In the genomic region with DNA sequence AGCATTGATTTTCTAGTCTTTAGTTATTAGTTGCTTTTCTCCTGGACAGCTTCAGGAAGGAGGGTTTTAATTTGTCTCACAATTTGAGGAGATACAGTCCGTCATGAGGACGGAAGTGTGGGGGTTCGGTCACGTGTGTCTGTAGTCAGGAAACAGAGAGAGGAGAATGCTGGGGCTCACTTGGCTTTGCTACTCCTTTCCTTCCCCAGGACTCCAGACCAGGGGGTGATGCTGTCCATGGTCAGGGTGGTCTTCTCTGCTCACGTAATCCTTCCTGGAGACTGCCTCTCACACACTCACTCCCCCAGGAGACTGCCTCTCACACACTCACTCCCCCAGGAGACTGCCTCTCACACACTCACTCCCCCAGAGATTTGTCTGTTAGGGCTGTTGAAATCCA, we compare ENCODE assay signal across 21 mouse cellular contexts. TPM values are rescaled to one million over a fixed set of nuclear protein-coding genes. Genes with fewer than 3 reads are reported as not detected.
A peak's percentile ranks its signal among the peaks of the same experiment; 100 is the strongest.
DNase-seq lines count a peak whose midpoint lies in the region; ATAC-seq lines count a peak whose summit lies in the region.
"Had no signal": no experiment of that assay in that cellular context is flagged by ENCODE, and none has a peak within 500 bp of the region (broad histone marks: within the 10 kb centered on the region; RNA-seq: fewer than 3 reads in every experiment).

No protein-coding gene starts in this region.

- peak; percentile 79 for DNase-seq in heart, adult 11 months
- DNase-seq in heart, adult 9 months (ENCODE audit: low spot score in 2 of 2), result no peak
- peak; percentile 52 for DNase-seq in heart, embryonic 10.5 days (ENCODE audit: low spot score)
- DNase-seq in heart, adult 8-10 months (ENCODE audit: low spot score), result no peak
- peak; percentile 15 for DNase-seq in intestine, embryonic 14.5 days (ENCODE audit: low spot score)
- DNase-seq: adrenal gland, adult 2 months; adrenal gland, adult 8-10 months; adrenal gland, postnatal 10 days; adrenal gland, postnatal 14 days; adrenal gland, postnatal 25 days; adrenal gland, postnatal 36 days; B cell, adult 2 months; cerebellum, adult 11 months; cerebellum, adult 11-12 months; cerebellum, adult 18-20 months had no signal

- H3K36me3 ChIP-seq in heart, embryonic 10.5 days, result peaks cover 74% of the 10 kb centered on the region
- peaks cover 75% of the 10 kb centered on the region for H3K36me3 ChIP-seq in intestine, embryonic 14.5 days (ENCODE audit: control insufficient read depth, insufficient read depth, low read length)
- peaks cover 21% of the 10 kb centered on the region; the same call in 1 of the 2 replicates for H3K36me3 ChIP-seq in intestine, embryonic 15.5 days

- no peaks in the 10 kb centered on the region for H3K4me1 ChIP-seq in heart, embryonic 10.5 days
- no peaks in the 10 kb centered on the region for H3K4me1 ChIP-seq in intestine, embryonic 14.5 days (replicated peaks; ENCODE audit: control insufficient read depth, insufficient read depth, low read length)
- H3K4me1 ChIP-seq in intestine, embryonic 15.5 days (replicated peaks), result no peaks in the 10 kb centered on the region

- no peak for ATAC-seq in intestine, embryonic 14.5 days (replicated peaks; ENCODE audit: low FRiP score, low TSS enrichment, low read depth)
- no peak for ATAC-seq in intestine, embryonic 15.5 days
- ATAC-seq: activated CD4-positive, CD25-positive, alpha-beta regulatory T cell, adult 4 months; CD4-positive, CD25-positive, alpha-beta regulatory T cell, adult 4 months; Patski had no signal

- H3K4me2 ChIP-seq in intestine, embryonic 14.5 days (ENCODE audit: low read length), result no peak overlapping the region
- no peak overlapping the region for H3K4me2 ChIP-seq in intestine, embryonic 15.5 days (replicated peaks)

- no peaks in the 10 kb centered on the region for H3K27me3 ChIP-seq in heart, embryonic 10.5 days (ENCODE audit: insufficient read depth, poor library complexity, severe bottlenecking)
- H3K27me3 ChIP-seq in intestine, embryonic 14.5 days (replicated peaks; ENCODE audit: control insufficient read depth, insufficient read depth, low read length), result no peaks in the 10 kb centered on the region
- H3K27me3 ChIP-seq in intestine, embryonic 15.5 days (replicated peaks), result no peaks in the 10 kb centered on the region
- H3K27me3 ChIP-seq: CH12.LX, Patski had no signal

- 86% methylated on average over 5 of the region's 5 CpGs for WGBS in heart, embryonic 10.5 days
- WGBS in intestine, embryonic 14.5 days, result 95% methylated on average over 5 of the region's 5 CpGs
- 95% methylated on average over 5 of the region's 5 CpGs for WGBS in intestine, embryonic 15.5 days

- no peak overlapping the region for H3K27ac ChIP-seq in heart, embryonic 10.5 days
- no peak overlapping the region for H3K27ac ChIP-seq in intestine, embryonic 14.5 days (ENCODE audit: low read depth)
- H3K27ac ChIP-seq in intestine, embryonic 15.5 days, result no peak overlapping the region

- no peaks in the 10 kb centered on the region for H3K9me3 ChIP-seq in heart, embryonic 10.5 days
- no peaks in the 10 kb centered on the region for H3K9me3 ChIP-seq in intestine, embryonic 14.5 days (ENCODE audit: control insufficient read depth, low read length)
- H3K9me3 ChIP-seq in intestine, embryonic 15.5 days, result no peaks in the 10 kb centered on the region
- H3K9me3 ChIP-seq: G1E had no signal

- H3K4me3 ChIP-seq in heart, embryonic 10.5 days, result no peak overlapping the region
- H3K4me3 ChIP-seq in intestine, embryonic 14.5 days (ENCODE audit: low read depth, low read length), result no peak overlapping the region
- no peak overlapping the region for H3K4me3 ChIP-seq in intestine, embryonic 15.5 days (replicated peaks)

- H3K9ac ChIP-seq in intestine, embryonic 14.5 days (ENCODE audit: low read length), result no peak overlapping the region
- no peak overlapping the region for H3K9ac ChIP-seq in intestine, embryonic 15.5 days

RNA-seq across cellular contexts. Expression of a gene that starts 23.1 kb away (rescaled TPM):
- polyA plus RNA-seq in heart, embryonic 10.5 days (2016; fragmentation: Nextera tagmentation; extraction: Ambion mirVana), result 6.1 and 6.9 TPM in 2 replicates
- 1 to 10 TPM; 4.9 to 7.2 (median 6.5) TPM for total RNA-seq in heart, adult 8-10 months (2022)
- 9.4 and 9.6 TPM in 2 replicates for polyA plus RNA-seq in intestine, embryonic 14.5 days (2014; fragmentation: Nextera tagmentation; extraction: Ambion mirVana)
- 3.8 and 4.6 TPM in 2 replicates for polyA plus RNA-seq in intestine, embryonic 15.5 days (2015; fragmentation: Nextera tagmentation; extraction: Ambion mirVana)

RNA-seq across cellular contexts. Expression of a gene that starts 23.2 kb away (rescaled TPM):
- polyA plus RNA-seq in heart, embryonic 10.5 days (2016; fragmentation: Nextera tagmentation; extraction: Ambion mirVana), result 37.4 and 40.4 TPM in 2 replicates
- total RNA-seq in heart, adult 8-10 months (2022), result 10 to 100 TPM; 14.1 to 15.2 (median 14.5) TPM
- polyA plus RNA-seq in intestine, embryonic 14.5 days (2014; fragmentation: Nextera tagmentation; extraction: Ambion mirVana), result 52.7 and 53.6 TPM in 2 replicates
- polyA plus RNA-seq in intestine, embryonic 15.5 days (2015; fragmentation: Nextera tagmentation; extraction: Ambion mirVana), result 40.0 and 40.6 TPM in 2 replicates

Comparison
In these comparisons a context has a peak if more than half of its experiments do, and no peak if none do; other contexts are left out.
1. DNase-seq: peak in heart, adult 11 months (single experiment), heart, embryonic 10.5 days (single experiment) and intestine, embryonic 14.5 days (single experiment); none in heart, adult 9 months (0 of 2) and heart, adult 8-10 months (single experiment).